Mouse (Mus musculus) thymus, postnatal 4 days (tissue): Measurements from ENCODE around the gene Fam45a.

ENCODE experiments used
- DNase-seq: peaks from one replicate; pipeline ENCODE4 v3.0.0; 2021

Fam45a gene

GRCm38 (mm10) chr19:60811098-60812035, at the start of gene Fam45a:
Fam45a (plus strand) TSS chr19:60811585.
- DNase-seq: peak; percentile 94

- no peak for DNase-seq
Measured at GRCm38 (mm10) chr19:60773366-60773765, 38.0 kb upstream of the Fam45a start.

DNA sequence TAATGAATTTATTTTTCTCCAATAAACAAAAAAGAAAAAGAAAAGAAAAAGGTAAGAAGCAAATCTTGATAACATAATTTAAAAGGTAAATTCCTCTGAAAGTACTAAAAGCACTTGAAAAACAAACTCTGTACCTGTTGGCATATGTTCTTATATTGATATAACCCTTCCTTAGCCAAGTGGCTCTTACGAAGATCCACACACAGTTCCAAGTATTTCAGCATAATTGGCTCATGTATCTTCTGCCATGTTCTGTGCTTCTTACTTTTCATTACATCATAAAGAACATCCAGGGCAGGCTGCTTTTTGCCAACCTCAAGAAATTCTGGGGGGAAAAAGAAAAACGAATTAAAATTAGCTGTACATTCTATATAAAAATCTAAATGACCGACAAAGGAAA, 29.4 kb upstream of the Fam45a start:
- DNase-seq: no peak

DNA sequence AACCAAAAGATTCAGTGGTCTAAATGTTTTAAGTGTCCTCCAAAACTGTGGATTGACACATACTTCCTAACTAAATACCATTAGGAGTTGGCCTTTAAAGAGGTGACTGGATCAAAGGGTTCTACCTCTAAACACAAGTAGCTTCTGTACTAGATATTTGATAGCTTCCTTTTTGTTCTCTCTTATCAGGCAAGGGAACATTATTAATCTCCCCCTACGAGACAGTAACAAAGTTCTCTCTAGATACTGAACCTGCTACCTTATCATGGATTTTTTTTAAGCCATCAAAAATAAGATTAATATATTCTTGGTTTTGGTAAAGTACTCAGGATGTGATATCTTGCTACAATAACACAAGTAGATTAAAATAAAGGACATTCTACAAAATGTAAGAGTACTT, 26.7 kb upstream of the Fam45a start:
- DNase-seq: no peak

DNA sequence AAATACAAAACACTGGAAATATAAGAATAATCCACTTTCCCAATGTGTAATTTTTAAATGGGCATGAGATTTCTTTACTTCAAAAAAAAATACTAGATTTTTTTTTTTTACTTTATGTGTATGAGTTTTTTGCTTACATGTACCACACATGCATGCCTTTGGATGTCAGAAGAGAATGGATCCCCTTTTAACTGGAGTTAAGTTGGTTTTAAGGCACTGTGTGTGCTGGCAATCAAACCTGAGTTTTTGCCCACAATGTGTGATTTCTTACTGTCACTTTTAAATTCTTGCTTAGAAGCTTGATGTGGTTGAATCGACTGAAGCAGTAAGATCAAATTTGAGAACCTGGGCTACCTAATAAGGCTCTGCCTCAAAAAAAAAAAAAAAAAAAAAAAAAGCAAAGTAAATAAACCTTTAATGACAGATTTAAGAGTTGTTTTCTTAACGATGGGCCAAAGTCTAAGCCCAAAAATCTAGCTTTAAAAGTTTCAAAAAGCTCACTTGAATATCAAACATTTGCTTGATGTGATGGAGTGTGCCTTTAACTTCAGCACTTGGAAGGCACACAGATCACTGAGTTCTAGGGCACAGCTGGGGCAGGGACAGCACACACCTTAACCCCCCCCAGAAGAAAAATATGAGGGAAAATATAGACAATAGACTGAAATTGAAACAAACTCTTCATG, 23.8 kb upstream of the Fam45a start:
- no peak for DNase-seq

- no peak for DNase-seq
Measured at GRCm38 (mm10) chr19:60788214-60788960, 23.0 kb upstream of the Fam45a start.

DNA sequence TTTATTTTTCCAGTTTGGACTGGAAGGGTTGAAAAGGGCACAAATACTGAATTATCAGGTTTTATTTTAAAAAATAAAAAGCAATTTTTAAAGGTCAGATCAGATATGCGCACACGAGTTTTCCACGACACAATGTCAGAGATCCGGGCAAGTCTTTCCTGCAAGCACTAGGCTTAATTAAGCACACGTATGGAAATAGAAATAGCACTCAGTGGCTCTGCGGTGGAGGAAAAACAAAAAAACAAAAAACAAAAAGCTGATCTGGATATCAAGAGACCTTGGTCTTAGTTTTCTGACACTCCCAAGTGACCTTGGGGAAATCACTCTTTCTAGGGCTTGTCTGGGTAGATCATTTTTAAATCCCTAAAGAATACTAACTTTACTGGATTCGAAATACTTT, 21.9 kb upstream of the Fam45a start:
- no peak for DNase-seq

DNA sequence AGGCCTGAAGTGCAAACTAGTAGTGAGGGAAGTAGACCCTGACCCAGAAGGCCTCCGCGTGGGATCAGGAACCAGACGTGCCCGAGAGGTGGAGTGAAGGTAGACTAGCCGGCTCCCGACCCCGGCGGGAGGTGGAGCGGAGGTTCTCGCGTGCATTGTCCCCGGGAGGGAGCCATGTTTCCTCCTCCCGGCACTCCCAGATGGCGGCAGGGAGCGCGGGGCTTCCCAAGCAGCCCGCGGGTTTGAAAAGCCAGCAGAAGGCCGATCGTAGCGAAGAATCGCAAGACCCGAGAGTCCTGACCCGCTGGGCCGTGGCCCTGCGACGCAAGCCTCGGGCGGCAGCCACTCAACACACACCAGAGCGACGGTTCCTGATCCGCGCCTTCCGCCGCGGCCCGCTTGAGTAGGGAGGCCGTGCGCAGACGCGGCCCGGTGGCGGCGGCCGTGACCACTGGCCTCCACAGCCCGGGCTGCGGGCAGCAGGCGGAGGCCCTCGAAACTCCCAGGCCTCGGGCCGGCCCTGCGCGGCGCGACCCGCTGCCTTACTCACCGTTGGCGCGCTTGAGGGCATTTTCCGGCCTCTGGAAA, 21.4 kb upstream of the Fam45a start:
- peak; percentile 70 for DNase-seq

- DNase-seq: peak; percentile 95
Measured at GRCm38 (mm10) chr19:60790551-60791161, 20.7 kb upstream of the Fam45a start, which contains the start of gene Eif3a. Eif3a (minus strand) TSS chr19:60790658.

GRCm38 (mm10) chr19:60791164-60791563, 20.2 kb upstream of the Fam45a start:
- peak; percentile 8 for DNase-seq

DNA sequence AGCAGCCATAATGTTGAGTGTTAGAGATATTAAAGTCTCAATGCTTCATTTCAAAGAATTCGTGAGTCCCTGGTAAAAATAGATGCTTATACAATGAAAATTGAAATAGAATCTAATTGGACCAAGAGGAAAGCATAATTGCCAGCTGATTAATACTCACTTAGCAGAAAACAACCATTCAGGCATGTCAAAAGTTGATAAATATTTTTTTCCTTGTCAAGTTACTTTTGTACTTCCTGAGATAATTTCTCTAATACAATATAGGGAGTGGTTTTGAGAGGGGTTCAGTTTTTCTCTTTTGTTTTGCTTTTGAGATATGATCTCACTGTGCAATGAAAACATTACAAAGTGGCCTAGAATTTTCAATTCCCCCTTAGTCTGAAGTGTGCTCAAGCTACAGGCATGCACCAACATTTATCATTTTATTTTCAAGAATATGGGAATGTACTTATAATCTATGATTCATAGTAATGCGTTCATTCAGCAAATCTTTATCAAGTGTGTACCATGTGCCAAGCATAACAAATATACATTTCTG, 18.1 kb upstream of the Fam45a start:
- DNase-seq: no peak

DNA sequence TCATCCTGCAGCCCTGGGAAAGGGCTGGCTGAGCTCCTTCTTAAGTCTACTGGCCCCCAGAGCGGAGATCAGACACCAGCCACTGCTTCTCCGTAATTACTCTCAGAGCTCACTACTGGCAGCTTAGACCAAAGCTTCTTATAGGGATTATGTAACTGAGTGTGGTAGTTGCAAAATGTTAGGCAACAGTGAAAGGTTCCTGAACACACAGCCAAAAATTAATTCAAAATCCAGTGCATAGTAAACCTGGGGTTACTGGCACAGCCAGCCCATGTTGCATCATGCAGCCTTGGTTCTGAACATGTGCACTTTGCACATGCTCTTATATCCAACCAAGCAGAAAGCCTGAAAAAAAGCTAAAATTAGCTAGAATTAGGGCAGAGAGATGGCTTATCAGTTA, 16.1 kb upstream of the Fam45a start:
- no peak for DNase-seq

DNA sequence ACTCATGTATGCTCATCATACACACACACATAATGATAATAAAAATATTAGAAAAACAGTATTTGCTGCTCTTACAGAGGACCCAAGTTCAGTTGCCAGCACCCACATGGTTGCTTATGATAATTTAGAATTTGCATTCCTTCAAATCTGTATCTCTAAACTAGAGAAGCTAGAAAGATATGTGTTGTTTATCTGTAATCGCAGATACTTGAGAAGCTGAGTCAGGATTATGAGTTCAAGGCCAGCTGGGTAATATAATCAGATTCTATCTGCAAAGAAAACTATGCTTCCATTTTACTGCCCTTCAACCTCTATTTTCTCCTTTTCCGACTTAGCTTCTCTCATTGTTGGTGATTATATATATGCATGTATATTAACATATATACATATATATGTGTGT, 14.0 kb upstream of the Fam45a start:
- no peak for DNase-seq

DNA sequence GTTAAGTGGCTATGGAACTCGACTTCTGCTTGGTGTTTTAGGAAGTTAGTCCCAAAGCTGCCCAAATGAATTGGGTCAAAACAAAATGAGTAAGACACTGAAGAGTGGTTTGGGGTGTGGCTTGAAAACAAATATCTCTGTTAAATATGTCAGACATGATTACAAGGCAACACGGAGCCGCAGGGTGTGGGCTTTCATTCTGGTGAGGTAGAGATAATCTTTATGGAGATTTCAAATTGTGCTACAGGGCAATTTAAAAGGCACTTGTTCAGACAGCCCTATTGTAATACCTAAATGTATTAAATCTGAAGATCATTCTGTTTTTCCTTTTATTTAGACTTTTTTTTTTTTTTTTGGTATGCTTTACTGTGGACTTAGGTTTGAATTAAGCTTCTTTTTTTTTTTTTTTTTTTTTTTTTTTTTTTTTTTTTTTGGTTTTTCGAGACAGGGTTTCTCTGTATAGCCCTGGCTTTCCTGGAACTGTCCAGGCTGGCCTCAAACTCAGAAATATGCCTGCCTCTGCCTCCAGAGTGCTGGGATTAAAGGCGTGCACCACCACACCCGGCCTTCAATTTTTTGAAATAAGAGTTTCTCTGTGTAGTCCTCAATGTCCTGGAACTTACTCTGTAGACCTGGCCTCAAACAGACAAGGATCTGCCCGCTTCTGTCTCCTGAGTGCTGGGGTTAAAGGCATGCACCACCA, 11.4 kb upstream of the Fam45a start:
- DNase-seq: no peak

DNA sequence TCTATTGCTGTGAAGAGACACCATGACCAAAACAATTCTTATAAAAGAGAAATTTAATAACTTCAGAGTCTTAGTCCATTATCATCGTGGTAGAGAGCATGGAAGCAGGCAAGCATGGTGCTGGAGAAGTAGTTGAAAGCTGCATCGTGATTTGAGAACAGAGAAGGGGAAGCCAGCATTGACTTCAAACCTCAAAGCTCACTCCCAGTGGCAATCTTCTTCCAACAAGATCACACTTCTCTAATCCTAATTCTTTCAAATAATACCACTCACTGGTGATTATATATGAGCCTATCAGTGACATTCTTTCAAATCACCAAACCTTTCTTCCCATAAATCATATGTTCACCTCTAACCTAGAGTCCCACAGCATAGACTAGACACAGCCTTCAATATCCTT, 6.5 kb upstream of the Fam45a start:
- no peak for DNase-seq

- DNase-seq: no peak
Measured at GRCm38 (mm10) chr19:60809927-60810326, 1.5 kb upstream of the Fam45a start.

- DNase-seq: no peak
Measured at GRCm38 (mm10) chr19:60812036-60812389, 628 bp downstream of the Fam45a start.

DNA sequence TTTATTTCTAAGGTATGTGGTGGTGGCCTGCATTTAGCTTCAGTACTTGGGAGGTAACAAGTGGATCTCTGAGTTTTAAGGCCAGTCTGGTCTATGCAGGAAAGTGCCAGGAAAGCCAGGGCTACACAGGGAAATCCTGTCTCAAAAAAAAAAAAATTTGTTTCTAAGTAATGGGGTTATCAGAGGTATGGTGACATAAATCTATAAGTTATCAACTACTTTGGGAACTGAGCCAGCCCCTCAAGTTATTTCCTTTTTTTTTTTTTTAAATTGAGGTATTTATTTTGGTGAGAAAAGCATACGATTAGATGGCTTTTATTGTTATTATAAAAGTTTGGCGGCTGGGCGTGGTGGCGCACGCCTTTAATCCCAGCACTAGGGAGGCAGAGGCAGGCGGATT, 1.7 kb downstream of the Fam45a start:
- no peak for DNase-seq

GRCm38 (mm10) chr19:60818677-60819076, 7.3 kb downstream of the Fam45a start:
- DNase-seq: no peak

GRCm38 (mm10) chr19:60837747-60838146, 26.4 kb downstream of the Fam45a start:
- DNase-seq: peak; percentile 92

GRCm38 (mm10) chr19:60843324-60843723, 31.9 kb downstream of the Fam45a start:
- DNase-seq: no peak

- DNase-seq: no peak
Measured at GRCm38 (mm10) chr19:60845731-60846130, 34.3 kb downstream of the Fam45a start.
